Mouse (Mus musculus) bone marrow, adult 2 months (tissue): ENCODE data around the gene Smg7.

Source experiments
- CTCF ChIP-seq: fragments of 200-500 bp; IDR thresholded peaks from 2 replicates; pipeline ENCODE4 v1.5.1; 2011; ENCODE audit warnings: low read length, control low read depth; ENCODE audit not compliant: control insufficient read depth, insufficient read depth
- POLR2A ChIP-seq: fragments of 200-500 bp; IDR thresholded peaks from 2 replicates; pipeline ENCODE4 v1.6.1; 2011; ENCODE audit warnings: low read depth, mild to moderate bottlenecking, control low read depth, low read length, borderline replicate concordance; ENCODE audit not compliant: control insufficient read depth

GRCm38 (mm10) chr1:152815265-152815701 lies 87.2 kb downstream of the Smg7 start:
- TF ChIP-seq CTCF: peak; percentile 36
- no peak for TF ChIP-seq POLR2A
